Mouse (Mus musculus): ENCODE results near the gene Nim1k.
"Not testable (repeated sequence)": the region's sequence is repeated elsewhere in the genome, so short reads cannot be mapped to it uniquely, and the experiment has no call there.

The Nim1k gene

DNA sequence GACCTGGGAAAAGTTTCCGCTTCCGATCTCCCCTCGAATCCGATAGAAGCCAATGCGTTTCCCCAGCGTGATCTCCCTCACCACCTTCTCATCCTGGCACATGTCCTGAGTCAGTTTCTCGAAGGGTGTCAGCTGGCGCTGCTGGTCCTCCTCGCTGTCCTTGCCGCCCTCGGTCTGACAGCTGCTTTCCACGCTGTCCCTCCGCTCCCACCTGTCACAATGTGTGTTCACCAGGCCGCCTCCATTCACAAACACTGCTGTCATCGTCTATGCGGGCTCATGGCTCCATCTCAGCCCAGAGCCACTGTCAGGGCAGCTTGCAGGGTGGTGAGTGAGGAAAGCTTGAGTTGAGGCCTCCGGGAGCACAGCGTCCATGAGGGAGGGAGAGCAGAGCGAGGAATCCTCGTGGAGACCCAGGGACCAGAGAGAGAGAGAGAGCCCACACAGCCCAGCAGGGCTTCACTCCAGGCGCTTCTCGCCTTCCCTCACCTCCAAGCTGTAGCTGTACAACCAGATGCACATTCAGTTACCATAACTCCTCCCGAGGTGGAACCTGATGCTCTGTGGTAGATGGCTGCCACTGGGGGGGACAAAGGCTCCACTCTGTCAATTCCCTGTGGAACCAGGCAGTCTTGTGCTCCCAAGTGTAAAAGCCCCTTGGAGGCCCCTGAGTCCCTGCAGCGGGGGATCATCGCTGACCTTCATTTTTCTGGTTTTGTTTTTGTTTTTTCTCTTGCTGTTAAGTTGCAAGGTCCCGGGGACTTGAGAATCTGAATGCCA lies 27.9 kb downstream of the Nim1k start:
- no peak for DNase-seq

DNA sequence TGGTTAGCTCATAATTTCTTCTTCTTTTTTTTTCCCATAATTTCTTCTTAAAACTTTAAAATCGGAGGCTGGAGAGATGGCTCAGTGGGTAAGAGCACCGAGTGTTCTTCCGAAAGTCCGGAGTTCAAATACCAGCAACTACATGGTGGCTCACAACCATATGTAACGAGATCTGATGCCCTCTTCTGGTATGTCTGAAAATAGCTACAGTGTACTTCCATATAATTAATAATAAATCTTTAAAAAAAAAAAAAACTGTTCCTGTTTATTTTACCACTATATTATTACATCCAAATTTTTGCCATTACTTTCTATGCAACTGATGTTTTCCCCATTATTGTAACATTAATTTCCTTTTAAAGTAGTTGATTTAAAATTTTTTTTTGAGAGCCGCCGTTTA lies 31.1 kb downstream of the Nim1k start:
- DNase-seq: no peak

DNA sequence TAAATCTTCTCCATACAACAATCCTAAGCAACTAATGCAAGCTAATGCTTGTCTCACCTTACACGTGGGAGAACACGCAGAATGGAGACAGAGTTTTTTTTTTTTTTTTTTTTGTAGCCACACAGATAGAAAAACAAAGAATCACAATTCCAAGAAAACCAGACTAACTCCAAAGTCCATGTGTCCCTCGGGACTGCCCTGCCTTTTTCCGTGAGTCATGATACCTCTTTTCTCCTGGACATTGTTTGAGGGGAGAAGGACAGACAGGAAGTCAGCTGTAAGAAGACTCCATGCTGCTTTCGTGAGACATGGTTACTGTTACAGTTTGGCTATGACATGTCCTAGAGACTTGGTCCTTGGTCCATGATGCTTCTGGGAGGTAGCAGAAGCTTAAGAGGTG lies 32.3 kb downstream of the Nim1k start:
- no peak for DNase-seq

DNA sequence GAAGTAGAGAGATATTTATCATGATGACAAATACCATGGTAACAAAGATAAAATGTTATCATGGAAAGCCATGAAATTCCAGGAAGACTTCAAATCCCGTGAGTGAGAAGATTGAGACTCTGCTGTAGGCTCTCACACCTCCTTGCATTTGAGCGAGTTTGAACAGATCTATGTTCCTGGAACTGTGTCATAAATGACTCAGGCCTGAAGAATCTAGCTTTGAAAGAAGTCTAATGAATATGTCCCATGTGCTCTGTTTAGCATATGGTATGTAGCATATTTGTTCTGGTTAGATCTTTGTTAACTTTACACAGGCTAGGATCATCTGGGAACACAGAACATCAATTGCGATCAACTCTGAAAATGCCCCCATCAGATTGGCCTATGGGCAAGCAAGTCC lies 33.2 kb downstream of the Nim1k start:
- no peak for DNase-seq

- no peak for DNase-seq
Measured at GRCm38 (mm10) chr13:119716105-119716504, 39.6 kb downstream of the Nim1k start.

GRCm38 (mm10) chr13:119713821-119714220 lies 41.9 kb downstream of the Nim1k start:
- no peak for DNase-seq

DNA sequence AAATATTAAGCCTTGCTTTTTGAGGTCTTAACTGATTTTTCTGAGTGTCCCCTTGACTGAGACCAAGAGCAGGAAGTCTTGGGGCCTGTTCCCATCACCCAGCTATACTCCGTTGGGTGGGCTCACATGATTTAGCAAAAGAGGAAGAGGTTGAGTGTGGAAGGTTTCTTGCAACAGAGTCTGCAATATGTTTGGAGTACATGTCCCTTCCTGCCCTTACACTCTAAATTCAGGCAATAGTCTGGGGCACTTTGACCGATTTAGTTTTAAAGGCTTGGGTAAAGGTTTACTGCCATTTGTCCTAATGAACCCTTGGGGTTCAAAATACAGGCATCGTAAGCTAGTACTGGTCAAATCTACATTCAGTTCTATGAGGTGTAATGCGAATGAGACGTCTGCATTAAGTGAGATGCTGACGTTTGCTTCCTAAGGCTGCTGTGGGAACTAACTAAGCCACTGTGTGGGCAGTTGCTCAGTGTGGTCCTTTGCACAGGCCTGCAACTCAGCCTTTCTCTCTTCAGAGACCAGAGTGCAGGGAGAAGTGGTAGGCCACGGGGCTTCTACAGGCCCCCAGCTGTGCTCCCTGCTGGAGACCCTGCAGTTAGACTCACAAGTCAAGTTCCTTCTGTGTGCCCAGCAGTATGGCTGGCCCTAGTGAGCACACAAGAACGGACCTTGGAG lies 42.4 kb downstream of the Nim1k start:
- DNase-seq: no peak

DNA sequence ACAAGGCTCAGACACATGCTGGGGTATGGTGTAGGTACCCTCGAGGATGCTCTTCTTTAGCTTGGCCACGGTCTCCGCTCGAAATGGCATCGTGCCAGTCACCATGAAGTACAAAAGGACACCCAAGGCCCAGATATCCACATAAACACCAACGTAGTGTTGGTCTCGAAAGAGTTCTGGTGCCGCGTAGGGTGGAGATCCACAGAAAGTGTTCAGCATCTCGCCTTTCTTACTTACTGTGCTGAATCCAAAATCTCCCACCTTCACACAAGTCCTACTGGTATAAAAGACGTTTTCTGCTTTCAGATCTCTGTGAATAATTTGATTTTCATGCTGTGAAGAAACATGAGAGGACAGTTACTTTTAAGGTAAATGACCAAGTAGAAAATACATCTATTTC lies 43.2 kb downstream of the Nim1k start:
- DNase-seq: no peak

DNA sequence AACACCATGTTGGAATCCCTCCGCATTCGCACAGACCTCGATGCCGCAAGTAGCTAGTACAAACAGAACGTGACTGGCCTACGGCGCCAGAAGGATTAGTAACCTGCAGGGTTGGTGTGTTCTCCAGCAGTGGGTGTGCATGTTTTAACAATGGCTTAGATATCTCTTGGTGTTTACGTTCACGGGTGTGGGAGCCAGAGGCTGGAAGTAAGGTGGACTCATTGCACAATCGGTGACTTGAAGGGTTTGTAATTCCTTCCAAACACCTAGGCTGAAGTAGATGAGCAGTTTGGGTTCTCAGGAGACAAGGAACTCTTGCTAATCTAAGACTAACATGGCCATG lies 45.4 kb downstream of the Nim1k start:
- no peak for DNase-seq

DNA sequence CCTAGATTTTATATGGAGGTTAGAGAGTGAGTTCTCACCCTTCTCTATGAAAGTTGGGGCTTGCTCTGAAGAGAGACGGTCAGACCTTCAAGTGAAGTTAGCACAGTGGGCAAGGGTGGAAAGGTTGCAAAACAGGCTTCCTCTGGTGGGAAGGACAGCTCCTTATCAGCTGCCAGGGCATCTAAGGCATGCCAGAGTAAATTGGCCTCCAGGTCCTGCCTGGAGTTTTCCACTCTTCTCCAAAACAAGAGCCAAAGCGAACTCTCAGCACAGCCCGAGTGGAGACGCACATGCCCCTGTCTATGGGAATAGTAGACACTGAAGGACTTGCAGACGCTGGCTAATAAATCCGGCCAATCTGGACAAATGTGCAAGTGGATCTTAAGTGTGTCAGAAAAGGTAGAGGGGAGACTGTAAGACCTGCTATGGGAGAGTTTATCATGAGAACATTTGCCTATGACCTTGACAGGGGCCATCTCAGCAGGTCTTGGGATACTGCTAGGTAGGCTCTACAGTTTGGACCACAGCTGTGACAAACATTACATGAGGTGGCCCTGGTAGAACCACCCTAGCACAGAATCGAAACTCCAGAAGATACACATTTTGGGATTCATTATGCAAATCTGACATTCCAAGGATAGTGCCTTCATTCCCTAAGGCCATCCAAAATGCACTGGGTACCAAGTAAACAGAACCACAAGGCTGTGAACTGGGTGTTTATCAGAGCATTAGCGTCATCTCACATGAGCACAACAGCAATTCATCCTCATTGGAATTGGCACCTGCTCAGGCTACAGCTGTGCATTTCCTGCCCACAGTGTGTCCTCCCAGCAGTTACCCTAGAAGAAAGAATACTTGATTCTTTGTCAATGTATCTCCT lies 46.1 kb downstream of the Nim1k start:
- DNase-seq: no peak

GRCm38 (mm10) chr13:119708941-119709340 lies 46.7 kb downstream of the Nim1k start:
- DNase-seq: no peak

DNA sequence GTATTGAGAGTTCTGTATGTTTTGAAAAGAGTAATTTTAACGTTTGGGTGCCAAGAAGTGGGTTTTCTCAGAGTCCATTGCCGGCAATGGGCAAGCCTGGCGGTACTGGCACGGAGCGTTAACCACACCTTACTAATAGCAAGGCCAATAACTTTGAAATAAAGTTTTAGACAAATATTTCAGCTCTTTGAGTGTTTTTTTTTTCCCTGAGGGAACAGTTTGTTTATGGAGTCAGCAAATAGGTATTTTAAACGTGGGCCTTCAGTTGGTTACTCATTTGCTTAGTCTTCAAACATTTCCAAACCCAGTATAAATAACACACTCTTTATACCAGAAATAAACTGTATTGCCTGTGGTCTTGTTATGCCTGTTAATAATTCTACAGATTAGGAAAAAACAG lies 47.8 kb downstream of the Nim1k start:
- DNase-seq: no peak

GRCm38 (mm10) chr13:119706953-119707352 lies 48.7 kb downstream of the Nim1k start:
- DNase-seq: no peak

DNA sequence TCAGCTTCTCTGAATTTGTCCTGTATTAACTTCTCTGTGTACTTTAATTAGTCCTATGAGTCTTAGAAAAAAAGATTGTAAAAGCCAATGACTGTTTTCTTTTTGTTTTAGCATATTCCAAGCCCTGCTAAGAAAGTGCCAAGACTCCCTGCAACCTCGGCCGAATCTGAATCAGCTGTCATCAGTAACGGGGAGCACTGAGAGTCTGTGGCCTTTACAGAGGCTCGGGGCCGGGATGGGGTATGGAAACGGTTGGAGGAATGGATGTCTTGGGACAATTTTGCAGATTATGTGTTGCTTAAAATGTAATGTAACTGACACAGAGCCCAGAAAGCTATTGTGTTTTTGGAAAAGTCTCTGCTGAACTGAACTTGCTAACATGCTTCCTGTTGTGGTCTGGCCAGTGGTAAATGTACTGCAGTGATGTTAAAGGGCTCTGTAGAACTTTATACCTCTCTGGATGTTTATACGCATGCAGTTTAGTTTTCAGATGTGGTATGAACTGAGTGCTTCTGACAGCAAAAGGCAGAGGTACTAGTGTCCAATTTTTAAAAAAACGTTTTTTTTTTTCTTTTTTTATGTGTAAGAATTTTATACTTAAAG lies 49.3 kb downstream of the Nim1k start:
- not testable (repeated sequence) for DNase-seq

GRCm38 (mm10) chr13:119704280-119704679 lies 51.4 kb downstream of the Nim1k start:
- DNase-seq: no peak

GRCm38 (mm10) chr13:119698436-119698835 lies 57.2 kb downstream of the Nim1k start:
- DNase-seq: no peak

GRCm38 (mm10) chr13:119696496-119696895 lies 59.2 kb downstream of the Nim1k start:
- no peak for DNase-seq

DNA sequence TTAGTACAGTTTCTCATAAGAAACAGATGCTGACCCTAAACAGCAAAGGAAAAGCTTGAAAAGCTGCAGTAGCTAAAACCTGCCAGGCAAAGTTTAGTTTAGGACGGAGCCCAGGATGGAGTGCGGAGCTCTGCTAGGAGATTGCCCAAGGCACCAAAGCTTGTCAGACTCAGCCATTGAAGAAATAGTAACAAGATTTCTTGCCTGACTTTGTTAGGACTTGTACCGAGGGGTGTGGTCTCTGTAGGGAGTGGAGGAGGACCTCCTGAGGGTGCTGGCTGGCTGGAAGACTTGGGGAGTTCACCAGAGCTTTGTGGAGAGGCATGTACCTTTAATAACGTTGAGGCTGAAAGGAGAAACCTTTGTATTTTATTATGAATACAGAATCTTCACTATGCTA lies 60.0 kb downstream of the Nim1k start:
- no peak for DNase-seq

- DNase-seq: not testable (repeated sequence)
Measured at GRCm38 (mm10) chr13:119691958-119692357, 63.7 kb downstream of the Nim1k start.

- no peak for DNase-seq
Measured at GRCm38 (mm10) chr13:119690876-119691620, 64.6 kb downstream of the Nim1k start.

DNA sequence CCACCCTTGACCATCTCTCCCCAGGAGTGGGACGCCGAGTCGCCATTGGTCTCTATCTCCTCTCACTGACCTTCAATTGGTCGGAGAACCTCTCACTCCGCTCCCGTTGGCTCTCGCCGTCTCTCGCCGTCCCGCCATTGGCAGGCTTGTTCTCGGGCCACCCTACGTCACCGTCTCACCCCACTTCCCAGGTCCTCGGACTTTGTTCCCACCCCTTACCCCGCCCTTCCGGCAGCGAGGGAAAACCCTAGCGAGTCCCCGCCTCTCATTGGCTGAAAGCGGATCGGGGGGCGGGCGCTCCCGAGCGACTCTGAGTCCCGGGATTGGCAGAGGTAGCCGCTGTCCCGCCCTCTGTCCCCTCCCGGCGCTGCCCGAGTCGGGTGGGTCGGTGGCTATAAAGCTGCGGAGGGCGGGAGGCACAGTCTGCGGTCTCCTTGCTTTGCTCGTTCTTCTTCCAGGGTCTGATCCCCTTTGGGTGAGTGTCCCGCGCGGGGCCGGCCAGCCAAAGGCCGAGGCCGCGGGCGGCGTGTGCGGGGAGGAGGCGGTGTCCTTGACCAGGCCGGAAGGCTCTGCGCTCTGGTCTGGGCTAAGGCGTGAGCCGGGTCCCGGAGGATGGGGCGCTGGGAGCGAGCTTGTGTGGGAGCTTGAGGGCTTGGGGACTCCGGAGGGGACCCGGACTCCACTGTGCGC lies 65.5 kb downstream of the Nim1k start, which contains the start of gene Hmgcs1:
TSS of gene Hmgcs1 (plus strand) at position 341 of the 690 bp plus-strand sequence.
- peak; percentile 97 to 98 for DNase-seq

GRCm38 (mm10) chr13:119689709-119690038 lies 66.0 kb downstream of the Nim1k start:
- no peak for DNase-seq

All from thymus, postnatal 36 days (tissue).